Mouse (Mus musculus) gonadal fat pad, adult 2 months (tissue): ENCODE data around the gene Psg22. TPM values are rescaled to one million over a fixed set of nuclear protein-coding genes. Genes with fewer than 3 reads are reported as not detected.

Experiments
- polyA plus RNA-seq: library from polyadenylated mRNA; depleted of rRNA; stranded (reverse); fragments of >200 nt; gene quantifications from 2 replicates; pipeline ENCODE4 v1.2.3, GENCODE M21; 2012; rRNA removed

Gene Psg22
- polyA plus RNA-seq, 1 experiment = not detected

Other genes with a start within 250 kb of the Psg22 start
- gene Psg26, start 233.9 kb upstream of the Psg22 start, polyA plus RNA-seq = not detected in 2 replicates
- gene Psg25, start 185.8 kb upstream of the Psg22 start, polyA plus RNA-seq = not detected in 2 replicates
- not detected in 2 replicates for gene Psg27, start 150.8 kb upstream of the Psg22 start, polyA plus RNA-seq
- gene Psg23, start 101.6 kb upstream of the Psg22 start, polyA plus RNA-seq = 0.18 TPM in 1 of 2 replicates, not detected in the other
- gene Psg21, start 61.4 kb upstream of the Psg22 start, polyA plus RNA-seq = not detected in 2 replicates
- not detected in 2 replicates for gene Psg20, start 31.9 kb upstream of the Psg22 start, polyA plus RNA-seq
- not detected in 2 replicates for gene Psg19, start 80.4 kb downstream of the Psg22 start, polyA plus RNA-seq
- 0.14 TPM in 1 of 2 replicates, not detected in the other for gene Psg17, start 103.5 kb downstream of the Psg22 start, polyA plus RNA-seq
- 7.5 and 9.1 TPM in 2 replicates for gene Mill2, start 121.9 kb downstream of the Psg22 start, polyA plus RNA-seq
- gene Pglyrp1, start 153.2 kb downstream of the Psg22 start, polyA plus RNA-seq = 6.2 and 7.1 TPM in 2 replicates
- gene Ccdc61, start 192.3 kb downstream of the Psg22 start, polyA plus RNA-seq = 20.1 and 23.2 TPM in 2 replicates
- 1.3 and 2.1 TPM in 2 replicates for gene Nova2, start 207.8 kb downstream of the Psg22 start, polyA plus RNA-seq